Mouse (Mus musculus) neural tube, embryonic 12.5 days (tissue): ENCODE data around the gene Rin3. TPM values are rescaled to one million over a fixed set of nuclear protein-coding genes. Genes with fewer than 3 reads are reported as not detected.

ENCODE experiments used
- ATAC-seq: fragments of 200-750 bp; cut with Nextera tagmentation; 2 replicates; pipeline ENCODE4 v1.8.0; 2017; ENCODE audit warnings: low read depth, mild to moderate bottlenecking, moderate TSS enrichment, moderate library complexity; ENCODE audit not compliant: low FRiP score
- H3K27ac ChIP-seq: fragments of 300-500 bp; sonication (generic); 2 replicates; pipeline ENCODE4 v1.5.1; 2016
- H3K27me3 ChIP-seq: fragments of 300-500 bp; sonication (generic); replicated peaks from 2 replicates; pipeline ENCODE4 v1.6.1; 2016; ENCODE audit warnings: mild to moderate bottlenecking
- H3K36me3 ChIP-seq: fragments of 300-500 bp; sonication (generic); 2 replicates; pipeline ENCODE4 v1.6.1; 2016; ENCODE audit warnings: mild to moderate bottlenecking
- H3K4me1 ChIP-seq: fragments of 300-500 bp; sonication (generic); 2 replicates; pipeline ENCODE4 v1.6.1; 2016
- H3K4me2 ChIP-seq: fragments of 300-500 bp; sonication (generic); replicated peaks from 2 replicates; pipeline ENCODE4 v1.6.1; 2016; ENCODE audit warnings: mild to moderate bottlenecking
- H3K4me3 ChIP-seq: fragments of 300-500 bp; sonication (generic); 2 replicates; pipeline ENCODE4 v1.5.1; 2016
- H3K9ac ChIP-seq: fragments of 300-500 bp; sonication (generic); 2 replicates; pipeline ENCODE4 v1.6.1; 2016; ENCODE audit warnings: mild to moderate bottlenecking
- H3K9me3 ChIP-seq: fragments of 300-500 bp; sonication (generic); 2 replicates; pipeline ENCODE4 v1.6.1; 2016; ENCODE audit warnings: mild to moderate bottlenecking
- WGBS: fragments of 180-500 bp; shearing (Covaris S2); methylation state at CpG from one replicate; pipeline ENCODE4 v1.1.7; 2016; 5-methylcytosine and 5-hydroxymethylcytosine counted together
- polyA plus RNA-seq: library from polyadenylated mRNA; unstranded; fragments of >200 nt; fragmentation: Nextera tagmentation; extraction: Ambion mirVana; gene quantifications from 2 replicates; pipeline ENCODE4 v1.2.1, GENCODE M21; 2016

Rin3 gene
- polyA plus RNA-seq, 1 experiment from 2014 or later: 5.6 TPM

- peak overlapping the region; percentile 44 for H3K9ac ChIP-seq
- H3K36me3 ChIP-seq: no peaks in the 10 kb centered on the region
- H3K27ac ChIP-seq: no peak overlapping the region
- H3K4me3 ChIP-seq: peak overlapping the region; percentile 60
- H3K27me3 ChIP-seq: no peaks in the 10 kb centered on the region
- peak; percentile 44 for ATAC-seq
- WGBS: 4% methylated on average over 20 of the region's 20 CpGs
- peak overlapping the region; percentile 66 for H3K4me2 ChIP-seq
- H3K4me1 ChIP-seq: peaks cover 10% of the 10 kb centered on the region; the same call in 1 of the 2 replicates
- no peaks in the 10 kb centered on the region for H3K9me3 ChIP-seq
Observed at GRCm38 (mm10) chr12:102438983-102439631, 156.3 kb downstream of the Rin3 start.

DNA sequence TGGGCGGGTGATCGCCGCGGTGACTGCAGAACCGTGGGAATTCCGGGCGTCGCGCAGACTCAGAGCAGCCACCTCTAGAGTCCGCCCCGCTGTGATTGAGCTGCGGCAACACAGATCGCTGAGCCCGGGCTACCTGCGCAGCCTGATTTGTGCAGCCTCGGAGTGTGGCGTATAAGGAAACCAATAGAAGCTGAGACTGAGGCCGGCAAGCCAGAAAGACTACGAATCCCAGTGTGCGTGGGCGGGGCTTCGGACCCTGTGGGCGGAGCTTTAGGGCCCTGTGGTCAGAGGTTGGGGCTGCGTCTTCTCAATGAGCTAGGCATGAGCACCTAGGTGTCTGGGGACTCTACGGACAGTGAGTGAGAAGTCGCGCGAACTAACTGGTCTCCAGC is 156.8 kb downstream of the Rin3 start, which contains the start of gene Lgmn:
Gene Lgmn (minus strand): TSS at position 182 of the 392 bp plus-strand sequence.
- Histone ChIP-seq H3K27me3 (no peaks in the 10 kb centered on the region), H3K4me1 (peaks cover 10% of the 10 kb centered on the region; the same call in 1 of the 2 replicates), H3K27ac (no peak within 1 kb of the TSS), H3K9me3 (no peaks in the 10 kb centered on the region), H3K9ac (peak within 1 kb of the TSS; percentile 44), H3K36me3 (no peaks in the 10 kb centered on the region), H3K4me3 (peak within 1 kb of the TSS; percentile 60), H3K4me2 (peak within 1 kb of the TSS; percentile 66)
- WGBS: under 1% methylated on average over 28 of the region's 28 CpGs
- ATAC-seq: peak; percentile 100

Other genes starting within 250 kb of the Rin3 start
- gene Slc24a4, start 154.3 kb upstream of the Rin3 start, polyA plus RNA-seq: 0.39 and 0.46 TPM in 2 replicates
- gene Lgmn, start 156.8 kb downstream of the Rin3 start, polyA plus RNA-seq: 69.9 and 71.8 TPM in 2 replicates
- 29.4 and 35.3 TPM in 2 replicates for gene Golga5, start 186.1 kb downstream of the Rin3 start, polyA plus RNA-seq